Mouse (Mus musculus) erythroid progenitor cell, adult 5-6 weeks (primary cell): ENCODE results near the gene Pde11a. TPM values are rescaled to one million over a fixed set of nuclear protein-coding genes. Genes with fewer than 3 reads are reported as not detected.
"Not testable (repeated sequence)": the region's sequence is repeated elsewhere in the genome, so short reads cannot be mapped to it uniquely, and the experiment has no call there.

Experiments
- ATAC-seq: replicated peaks from 2 replicates; pipeline ENCODE4 v1.8.0; 2016; ENCODE audit warnings: moderate number of reproducible peaks, mild to moderate bottlenecking, moderate TSS enrichment, inconsistent platforms; ENCODE audit not compliant: poor library complexity, low FRiP score, severe bottlenecking
- total RNA-seq, 2 experiments: library from RNA; stranded (forward) in 1 of 2; stranded (reverse) in 1 of 2; fragments of 150-400 nt in 1 of 2; fragments of 186-747, 209-891 nt in 1 of 2; gene quantifications; 2 replicates each; pipeline versions ENCODE4 v1.2.3 to v1.2.4; 2015 to 2017; ENCODE audit warnings: low replicate concordance in 2 of 2

Pde11a gene
- total RNA-seq, 2 experiments from 2014 or later, result not detected

- ATAC-seq, result not testable (repeated sequence)
Observed at GRCm38 (mm10) chr2:75980933-75981439, 357.6 kb downstream of the Pde11a start.

- ATAC-seq, result peak; percentile 70
Observed at GRCm38 (mm10) chr2:75977752-75978368, 360.7 kb downstream of the Pde11a start, which contains the start of gene Ttc30a2. TSS of gene Ttc30a2 (minus strand) at chr2:75978170.

GRCm38 (mm10) chr2:75976070-75976469 lies 362.5 kb downstream of the Pde11a start:
- not testable (repeated sequence) for ATAC-seq

GRCm38 (mm10) chr2:75974131-75974530 lies 364.4 kb downstream of the Pde11a start:
- no peak for ATAC-seq

GRCm38 (mm10) chr2:75964972-75965371 lies 373.6 kb downstream of the Pde11a start:
- no peak for ATAC-seq

GRCm38 (mm10) chr2:75964512-75964911 lies 374.1 kb downstream of the Pde11a start:
- no peak for ATAC-seq

GRCm38 (mm10) chr2:75964051-75964450 lies 374.5 kb downstream of the Pde11a start:
- no peak for ATAC-seq

GRCm38 (mm10) chr2:75963211-75963840 lies 375.2 kb downstream of the Pde11a start:
- no peak for ATAC-seq

GRCm38 (mm10) chr2:75960366-75961330 lies 377.9 kb downstream of the Pde11a start:
- ATAC-seq, result no peak

GRCm38 (mm10) chr2:75959850-75960365 lies 378.7 kb downstream of the Pde11a start:
- no peak for ATAC-seq

- ATAC-seq, result no peak
Observed at GRCm38 (mm10) chr2:75959183-75959849, 379.3 kb downstream of the Pde11a start.

GRCm38 (mm10) chr2:75955709-75956108 lies 382.9 kb downstream of the Pde11a start:
- ATAC-seq, result no peak

GRCm38 (mm10) chr2:75953320-75953719 lies 385.3 kb downstream of the Pde11a start:
- no peak for ATAC-seq

- no peak for ATAC-seq
Observed at GRCm38 (mm10) chr2:75950685-75951084, 387.9 kb downstream of the Pde11a start.

Other genes with a start within 250 kb of the Pde11a start
- gene Cyct, start 21.7 kb upstream of the Pde11a start, total RNA-seq (2015; ENCODE audit: low replicate concordance), result not detected in 2 replicates
- not detected in 2 replicates for gene Cyct, start 21.7 kb upstream of the Pde11a start, total RNA-seq (2017; ENCODE audit: low replicate concordance)
- 6.1 and 15.1 TPM in 2 replicates for gene Rbm45, start 31.2 kb upstream of the Pde11a start, total RNA-seq (2015; ENCODE audit: low replicate concordance)
- gene Rbm45, start 31.2 kb upstream of the Pde11a start, total RNA-seq (2017; ENCODE audit: low replicate concordance), result 10.5 and 19.3 TPM in 2 replicates
- not detected in 2 replicates for gene Osbpl6, start 67.7 kb upstream of the Pde11a start, total RNA-seq (2015; ENCODE audit: low replicate concordance)
- gene Osbpl6, start 67.7 kb upstream of the Pde11a start, total RNA-seq (2017; ENCODE audit: low replicate concordance), result not detected in 2 replicates